Mouse (Mus musculus): ENCODE measurements at regions not wholly inside any gene's neighbourhood (a gene's known extent, or its start where the extent isn't known, plus 50 kb on each side); places are given as distances from the start of the nearest gene placed in this dataset.
"Not testable (repeated sequence)": the region's sequence is repeated elsewhere in the genome, so short reads cannot be mapped to it uniquely, and the experiment has no call there.

DNA sequence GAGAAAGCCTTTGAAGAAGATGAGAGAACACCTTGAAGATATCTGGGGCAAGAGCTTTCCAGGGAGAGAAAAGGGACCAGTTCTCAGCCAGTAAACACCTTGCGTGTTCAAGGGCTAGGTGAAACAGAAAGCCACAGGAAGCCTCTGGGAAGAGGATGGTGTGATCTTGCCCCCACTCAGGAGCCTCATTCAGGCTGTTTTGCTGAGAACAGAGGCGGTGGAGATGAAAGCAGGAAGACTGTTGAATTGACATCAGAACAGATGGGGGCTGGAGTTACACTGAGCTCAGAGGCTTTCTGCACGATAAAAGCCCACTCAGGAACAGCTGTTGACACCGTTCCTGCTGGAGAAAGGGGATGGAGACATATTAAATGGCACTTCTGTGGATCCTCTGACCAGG is 262.5 kb downstream of the Dad1 start:
- no peak for DNase-seq

DNA sequence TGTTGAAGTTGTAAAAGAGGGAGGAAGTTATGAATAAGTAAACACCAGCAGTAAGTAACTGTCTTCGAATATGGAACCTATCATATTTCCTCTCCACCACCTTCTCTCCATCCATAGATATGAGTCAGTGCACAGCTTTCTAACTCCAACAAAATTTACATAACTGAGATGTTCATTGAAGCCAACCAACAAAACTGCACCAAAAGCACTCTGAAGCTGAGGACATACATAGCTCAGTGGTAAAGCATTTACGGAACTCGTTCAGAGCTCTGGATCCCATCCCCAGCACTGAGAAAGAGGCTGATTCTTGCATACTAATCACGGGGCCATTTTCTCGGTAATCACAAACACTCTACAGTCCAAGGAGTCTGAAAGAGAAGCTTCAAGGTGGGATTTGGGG is 273.1 kb downstream of the Dad1 start:
- no peak for DNase-seq

DNA sequence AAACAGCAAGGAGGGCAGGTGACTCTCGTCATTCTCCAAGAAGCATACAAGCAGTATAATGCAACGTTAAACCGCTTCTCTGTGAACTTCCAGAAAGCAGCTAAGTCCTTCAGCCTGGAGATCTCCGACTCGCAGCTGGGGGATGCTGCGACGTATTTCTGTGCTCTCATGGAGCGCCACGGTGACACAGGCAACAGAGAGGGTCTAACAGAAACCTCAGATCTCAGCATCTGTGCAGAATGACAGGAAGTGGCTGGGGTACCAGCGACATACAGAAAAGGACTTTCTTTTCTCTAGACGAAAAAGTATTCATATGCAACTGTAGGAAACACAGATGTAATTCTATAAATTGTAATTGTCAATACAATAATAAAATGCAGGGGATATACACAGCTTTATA is 292.5 kb downstream of the Dad1 start:
- DNase-seq, result not testable (repeated sequence)

DNA sequence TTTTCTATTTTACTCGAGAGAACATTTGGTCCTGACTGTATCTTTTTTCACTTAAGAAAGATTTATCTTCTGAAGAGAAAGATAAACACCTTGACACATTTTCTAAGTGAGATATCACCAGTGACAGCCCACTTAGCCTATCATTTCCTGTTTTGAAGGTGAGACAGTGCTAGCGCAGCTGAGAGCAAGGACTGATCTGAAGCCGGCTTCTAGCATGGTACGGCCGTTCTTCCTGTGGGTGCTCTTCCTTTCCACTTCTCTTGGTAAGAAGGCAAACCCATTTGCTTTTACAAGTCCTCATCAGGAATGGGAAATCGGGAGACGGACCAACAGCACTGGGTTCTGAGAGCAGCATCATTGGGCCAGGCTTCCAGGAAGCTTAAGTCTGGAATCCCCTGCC is 293.1 kb downstream of the Dad1 start:
- DNase-seq, result no peak

DNA sequence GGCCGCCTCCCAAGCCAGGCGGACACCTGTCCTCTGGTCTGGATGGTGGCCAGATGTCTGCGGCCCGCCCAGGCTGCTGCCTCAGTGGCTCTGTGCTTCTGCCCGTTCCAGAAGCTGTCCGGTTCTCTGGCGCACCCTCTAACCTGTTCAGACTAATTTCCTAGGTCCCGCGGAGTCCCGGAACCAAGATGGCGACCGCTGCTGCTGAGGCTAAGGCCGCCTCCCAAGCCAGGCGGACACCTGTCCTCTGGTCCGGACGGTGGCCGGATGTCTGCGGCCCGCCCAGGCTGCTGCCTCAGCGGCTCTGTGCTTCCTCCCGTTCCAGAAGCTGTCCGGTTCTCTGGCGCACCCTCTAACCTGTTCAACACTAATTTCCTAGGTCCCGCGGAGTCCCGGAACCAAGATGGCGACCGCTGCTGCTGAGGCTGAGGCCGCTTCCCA is 318.1 kb downstream of the Dad1 start:
- DNase-seq, result not testable (repeated sequence)

DNA sequence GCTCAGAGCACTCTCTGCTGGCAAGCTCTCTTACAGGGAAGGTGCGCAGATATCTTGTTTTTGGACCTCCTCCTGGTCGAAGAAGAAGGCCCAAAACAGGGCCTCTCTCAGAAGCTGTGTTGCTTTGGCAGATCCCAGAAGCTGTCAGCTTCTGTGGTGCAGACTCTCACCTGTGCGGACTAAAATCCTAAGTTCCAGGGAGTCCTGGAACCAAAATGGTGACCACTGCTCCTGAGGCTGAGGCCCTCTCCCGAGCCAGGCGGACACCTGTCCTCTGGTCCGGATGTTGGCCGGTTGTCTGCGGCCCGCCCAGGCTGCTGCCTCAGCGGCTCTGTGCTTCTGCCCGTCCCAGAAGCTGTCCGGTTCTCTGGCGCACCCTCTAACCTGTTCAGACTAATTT is 318.6 kb downstream of the Dad1 start:
- DNase-seq, result not testable (repeated sequence)

DNA sequence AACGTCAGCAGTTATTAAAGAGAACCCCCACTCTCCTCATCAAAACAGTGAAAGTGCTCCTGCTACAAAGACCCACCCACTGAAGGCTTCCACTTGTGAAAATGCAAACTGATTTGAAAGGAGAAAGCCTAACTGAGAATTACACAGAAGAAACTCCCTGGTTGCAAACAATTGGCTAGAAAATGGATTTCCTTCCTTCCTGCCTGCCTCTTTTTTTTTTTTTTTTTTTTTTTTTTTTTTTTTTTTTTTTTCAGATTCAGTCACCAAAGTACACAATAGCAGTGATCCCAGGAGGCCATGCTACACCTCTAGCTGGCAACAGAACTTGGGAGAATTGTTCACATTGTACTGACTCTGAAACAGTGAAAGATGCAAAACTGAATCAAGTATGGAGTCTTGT is 343.0 kb downstream of the Dad1 start:
- DNase-seq, result no peak

DNA sequence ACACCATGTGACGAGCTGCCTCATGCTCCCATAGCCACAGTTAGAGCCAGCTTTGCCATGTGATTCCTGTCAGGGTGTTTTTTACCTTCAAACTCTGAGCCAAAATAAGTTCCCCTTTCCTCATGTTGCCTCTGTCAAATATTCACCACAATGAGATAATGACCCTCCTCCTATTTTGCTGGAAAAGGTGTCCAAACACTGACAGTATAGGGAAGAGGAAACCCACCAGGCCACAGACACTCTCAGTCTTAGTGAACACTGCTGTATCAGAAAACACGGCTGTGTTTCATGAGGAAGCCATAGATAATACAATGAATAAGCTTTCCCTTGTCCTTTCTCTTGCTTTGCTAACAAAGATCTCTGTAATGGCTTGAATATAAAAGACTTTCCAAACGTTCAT is 349.3 kb downstream of the Dad1 start:
- DNase-seq, result no peak

DNA sequence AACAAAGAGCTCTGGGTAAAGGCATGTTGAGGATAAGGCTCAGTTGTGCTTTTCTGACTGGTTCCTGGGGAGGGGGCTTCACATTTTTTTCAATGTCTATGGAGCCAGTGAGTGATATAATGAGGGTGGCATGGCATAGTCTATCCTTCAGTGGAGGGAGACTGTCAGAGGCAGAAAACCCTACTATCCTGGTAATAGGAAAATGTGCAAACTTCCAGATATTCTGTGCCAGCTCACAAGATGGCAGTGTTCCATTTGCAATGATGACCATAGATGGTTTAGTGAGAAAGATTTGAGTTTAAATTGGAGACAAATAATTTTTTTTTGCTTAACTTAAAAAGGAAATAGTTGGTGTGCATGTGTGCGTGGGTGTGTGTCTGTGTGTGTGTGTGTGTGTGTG is 352.8 kb downstream of the Dad1 start:
- no peak for DNase-seq

DNA sequence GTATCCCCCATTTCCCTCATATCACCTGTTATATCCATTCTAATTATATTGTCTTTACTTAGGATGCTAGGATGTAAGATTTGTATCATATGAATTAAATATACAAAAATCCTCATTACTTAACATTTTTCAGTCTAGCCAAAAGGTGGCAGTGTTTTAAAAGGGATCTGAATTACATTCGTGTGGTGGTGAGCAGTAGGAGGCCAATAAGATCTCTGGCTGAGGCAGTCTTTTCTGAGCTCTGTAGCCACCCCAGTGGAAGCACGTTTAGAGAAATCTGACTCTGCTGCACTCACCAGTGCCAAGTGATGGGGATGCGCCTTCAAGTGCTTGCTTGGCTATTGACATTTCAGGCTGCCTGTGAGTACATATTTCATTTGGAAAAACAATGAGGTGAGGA is 372.6 kb downstream of the Dad1 start:
- no peak for DNase-seq

DNA sequence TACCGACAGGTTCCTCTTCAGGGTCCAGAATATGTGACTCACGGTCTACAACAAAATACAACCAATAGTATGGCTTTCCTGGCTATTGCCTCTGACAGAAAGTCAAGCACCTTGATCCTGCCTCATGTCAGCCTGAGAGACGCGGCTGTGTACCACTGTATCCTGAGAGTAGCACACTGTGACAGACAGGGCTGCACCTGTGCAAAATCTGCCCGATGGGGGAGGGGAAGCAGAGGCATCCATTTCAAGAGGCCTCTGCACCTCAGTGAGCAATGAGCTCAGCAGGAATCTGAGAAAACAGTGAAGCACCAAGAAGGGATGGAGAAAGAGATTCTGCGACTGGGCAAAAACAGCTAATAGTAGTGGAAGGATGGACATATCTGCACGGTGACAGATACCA is 377.3 kb downstream of the Dad1 start:
- no peak for DNase-seq

DNA sequence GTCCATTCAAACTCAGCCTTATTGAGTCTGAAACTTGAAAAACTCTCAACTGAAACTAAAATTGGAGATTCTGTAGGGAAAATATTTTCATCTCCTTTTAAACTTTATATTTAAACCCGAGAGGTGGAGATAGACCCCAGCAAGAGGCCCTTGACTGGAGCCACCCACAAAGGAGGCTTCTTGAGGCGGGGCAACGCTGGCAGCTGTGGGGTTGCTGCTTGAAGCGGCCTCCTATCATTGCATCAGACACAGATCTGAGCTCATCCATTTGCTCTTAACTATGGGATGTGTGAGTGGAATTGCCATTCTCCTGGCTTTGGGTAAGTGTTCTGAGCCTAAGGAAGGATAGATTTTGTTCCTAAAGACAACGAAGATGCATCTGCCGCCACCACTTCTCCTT is 378.2 kb downstream of the Dad1 start:
- DNase-seq, result no peak

DNA sequence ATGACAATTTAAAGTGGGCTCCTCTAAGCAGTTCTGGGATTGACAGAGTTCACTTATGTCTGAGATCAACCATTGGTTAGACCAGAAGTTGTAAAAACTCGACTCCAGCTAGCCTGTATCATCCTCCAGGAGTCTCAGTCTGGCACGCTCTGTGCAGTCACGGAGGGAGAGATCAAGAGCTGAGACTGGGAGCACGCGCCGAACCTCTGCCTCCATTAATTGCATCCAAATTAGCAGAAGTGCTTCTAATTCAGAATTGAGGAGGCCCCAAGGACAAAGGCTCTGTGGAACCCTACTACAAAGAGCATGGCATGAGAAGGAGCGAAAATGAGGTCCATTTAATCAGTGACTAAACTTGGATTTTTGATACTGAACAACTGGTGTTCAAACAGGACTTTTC is 406.9 kb downstream of the Dad1 start:
- no peak for DNase-seq

DNA sequence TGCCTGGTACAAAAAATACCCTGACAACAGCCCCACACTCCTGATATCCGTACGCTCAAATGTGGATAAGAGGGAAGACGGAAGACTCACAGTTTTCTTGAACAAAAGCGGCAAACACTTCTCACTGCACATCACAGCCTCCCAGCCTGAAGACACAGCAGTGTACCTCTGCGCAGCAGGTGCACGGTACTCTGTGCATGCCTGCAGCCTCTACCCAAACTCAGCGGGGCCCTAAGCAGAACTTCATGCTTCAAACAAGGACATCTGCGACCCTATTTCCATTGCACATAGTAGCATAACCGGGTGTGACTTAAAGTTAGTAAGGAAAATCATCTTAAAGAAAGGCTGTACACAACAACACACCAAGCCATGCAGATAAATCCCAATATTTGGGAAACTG is 408.3 kb downstream of the Dad1 start:
- DNase-seq, result no peak

DNA sequence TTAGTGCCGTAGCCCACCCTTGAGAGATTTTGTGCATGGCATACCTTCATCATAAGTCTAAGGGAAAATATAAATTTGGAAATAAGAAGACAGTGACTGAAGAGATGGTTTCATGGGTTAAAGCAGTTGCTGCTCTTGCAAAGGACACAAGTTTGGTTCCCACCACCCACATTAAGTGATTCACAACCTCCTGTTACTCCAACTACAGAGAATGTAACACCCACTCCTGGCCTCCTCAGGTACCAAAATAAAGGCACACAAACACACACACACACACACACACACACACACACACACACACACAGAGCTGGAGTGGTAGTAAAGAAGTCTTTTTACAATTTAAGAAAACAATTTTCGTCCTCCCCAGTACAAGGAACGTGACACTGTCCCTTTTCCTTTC is 421.4 kb downstream of the Dad1 start:
- no peak for DNase-seq

DNA sequence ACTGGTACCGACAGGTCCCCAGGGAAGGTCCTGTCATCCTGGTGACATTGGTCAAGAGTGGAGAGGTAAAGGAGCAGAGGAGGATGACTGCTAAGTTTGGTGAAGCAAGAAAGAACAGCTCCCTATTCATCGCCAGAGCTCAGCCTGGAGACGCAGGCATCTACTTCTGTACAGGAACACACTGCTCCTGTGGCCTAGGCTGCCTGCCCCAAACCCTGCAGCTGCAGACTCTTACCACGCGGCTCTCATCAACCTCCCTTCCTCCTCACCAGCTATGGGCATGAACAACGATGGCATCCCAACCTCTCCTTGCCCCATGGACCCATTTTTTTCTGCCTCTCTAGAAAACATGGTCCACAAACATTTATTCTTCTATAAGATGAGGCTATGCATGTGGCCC is 422.3 kb downstream of the Dad1 start:
- DNase-seq, result no peak

DNA sequence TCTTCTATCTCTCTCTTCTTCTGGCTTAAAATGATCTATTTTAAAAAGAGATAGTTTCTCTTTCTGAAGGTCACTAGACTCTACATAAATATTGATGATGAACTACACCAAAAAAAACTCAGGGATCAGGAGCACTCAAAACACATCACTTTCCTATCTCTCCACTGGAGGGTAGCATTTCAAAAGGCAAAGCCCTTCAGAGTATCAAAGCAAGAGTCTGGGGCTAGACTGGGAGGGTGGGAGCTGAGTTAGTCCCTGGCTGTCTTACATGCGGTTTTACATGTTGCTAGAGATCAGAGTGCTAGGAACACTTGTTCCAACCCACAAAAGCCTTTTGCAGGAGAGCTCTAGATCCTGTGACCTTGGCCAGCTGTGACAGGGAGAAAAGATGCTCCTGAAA is 423.2 kb downstream of the Dad1 start:
- no peak for DNase-seq

DNA sequence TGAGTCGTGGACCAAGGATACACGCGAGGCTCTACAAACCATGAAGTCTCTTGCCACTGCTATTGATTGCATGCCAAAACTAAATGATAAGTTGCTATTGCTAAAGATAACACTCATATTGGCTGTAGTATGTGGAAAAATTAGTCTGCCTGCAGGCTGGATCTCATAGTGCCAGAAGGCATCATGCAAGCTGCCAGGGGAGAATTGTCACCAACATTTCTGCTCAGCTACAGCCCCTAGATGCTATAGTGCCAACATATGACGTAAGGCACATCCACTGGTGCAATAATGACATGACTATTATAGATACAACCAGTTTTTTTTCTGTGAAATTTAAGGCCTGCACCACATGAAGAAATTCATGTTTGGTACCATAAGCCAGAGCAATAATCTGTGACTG is 427.1 kb downstream of the Dad1 start:
- no peak for DNase-seq

DNA sequence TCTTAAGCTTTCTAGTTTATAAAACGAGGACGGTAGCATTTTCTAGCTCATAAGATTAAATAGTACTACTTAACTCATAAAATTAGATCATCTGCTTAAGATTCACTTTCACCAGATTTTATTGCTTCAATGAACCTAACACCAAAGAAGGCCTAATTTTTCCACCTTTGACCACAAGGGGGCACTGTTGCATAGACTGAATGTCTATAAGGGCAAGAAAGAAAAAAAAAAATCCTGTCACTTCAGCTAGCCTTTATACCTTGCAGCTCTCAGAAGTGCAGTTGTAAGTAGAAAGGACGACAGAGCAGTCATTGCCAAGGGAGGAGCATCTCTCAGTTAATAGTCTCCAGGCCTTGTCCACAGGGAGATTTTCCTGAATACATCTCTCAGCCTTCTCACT is 447.7 kb downstream of the Dad1 start:
- DNase-seq, result peak; percentile 78

DNA sequence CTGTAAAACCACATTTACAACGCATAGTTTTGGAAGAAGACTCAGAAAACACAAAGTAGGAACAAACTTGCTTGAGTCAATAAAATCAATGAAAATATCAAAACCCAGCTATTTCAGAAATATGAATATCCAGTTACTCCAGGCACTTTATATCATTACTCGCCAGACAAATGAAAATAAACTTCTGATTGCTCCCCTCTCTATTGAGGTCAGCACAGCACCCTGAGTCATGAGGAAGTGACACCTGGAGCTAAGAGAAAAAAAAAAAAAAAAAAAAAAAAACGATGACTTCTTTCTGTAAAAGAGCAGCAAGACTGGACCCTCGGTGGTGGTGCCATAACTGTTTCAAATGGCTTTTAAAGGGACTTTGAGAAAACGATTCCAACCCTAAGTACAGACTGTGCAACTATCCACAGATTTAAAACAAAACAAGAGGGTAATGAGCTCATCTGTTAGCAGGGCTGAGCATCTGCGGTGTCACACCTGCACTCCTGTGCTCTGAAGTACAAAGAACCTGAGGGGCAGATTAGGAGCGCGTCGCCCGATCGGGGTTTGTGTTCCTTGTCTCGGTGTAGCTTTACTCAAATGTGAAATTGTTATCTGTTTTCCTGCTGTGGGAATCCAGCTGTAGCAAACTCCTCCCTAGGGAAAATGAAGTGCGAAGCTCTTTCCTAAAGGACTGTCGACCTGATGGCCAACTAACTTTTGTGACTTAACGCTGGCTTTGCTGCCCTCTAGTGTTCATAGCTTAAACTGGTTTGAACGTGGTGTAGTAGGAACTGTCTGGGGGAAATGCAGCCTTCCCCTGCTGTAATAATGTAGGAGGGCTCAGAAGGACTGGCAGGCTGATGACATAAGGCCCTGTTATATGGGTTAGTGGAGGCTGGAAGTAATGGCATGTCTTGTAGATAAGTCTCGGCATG is 449.9 kb downstream of the Dad1 start:
- peak; percentile 66 for DNase-seq

DNA sequence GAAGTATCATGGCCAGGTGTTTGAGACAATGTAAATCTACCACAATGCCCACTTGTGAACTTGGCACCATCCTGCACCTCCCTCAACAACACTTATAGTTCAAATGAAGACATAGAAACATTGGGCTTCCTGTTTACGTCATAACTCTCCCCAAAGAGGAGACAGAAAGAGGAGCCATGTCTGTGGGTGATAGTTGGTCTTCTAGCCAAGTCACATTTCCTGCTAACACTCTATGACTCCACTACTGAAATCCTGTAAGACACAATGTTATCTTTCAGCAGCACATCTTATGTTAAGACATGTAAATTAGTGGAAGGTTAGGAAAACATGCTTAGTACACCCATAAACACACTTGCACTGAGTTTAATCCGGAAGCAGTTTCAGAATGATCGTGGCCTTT is 451.4 kb downstream of the Dad1 start:
- DNase-seq, result no peak

DNA sequence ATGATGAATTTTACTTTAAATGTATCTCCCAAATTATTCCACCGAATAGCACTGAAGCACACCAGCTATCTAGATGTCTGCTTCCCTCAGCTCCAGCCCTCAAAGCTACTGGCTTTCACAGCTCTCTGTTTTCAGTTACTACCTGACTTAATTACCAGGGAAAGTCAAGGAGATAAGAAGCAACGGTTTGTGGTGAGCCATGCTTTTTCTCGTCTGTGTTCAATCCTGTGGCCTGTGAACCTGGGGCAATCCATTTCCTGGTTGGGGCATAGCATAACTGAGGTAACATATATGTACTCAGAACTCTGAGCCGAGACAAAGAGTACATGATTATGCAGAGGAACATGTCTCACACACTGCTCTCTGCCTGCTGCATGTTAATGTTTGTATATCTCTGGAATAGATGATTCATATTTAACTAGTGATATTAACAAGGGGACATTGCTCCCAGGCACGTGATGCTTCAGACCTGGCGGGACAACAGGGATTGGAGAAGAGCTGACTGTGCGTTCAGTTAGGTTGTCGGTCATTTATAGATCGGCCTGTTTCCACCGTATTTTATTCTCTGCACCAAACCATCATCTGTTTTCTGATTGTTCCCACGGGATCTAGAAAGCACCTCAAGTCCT is 453.3 kb downstream of the Dad1 start:
- peak; percentile 7 for DNase-seq

DNA sequence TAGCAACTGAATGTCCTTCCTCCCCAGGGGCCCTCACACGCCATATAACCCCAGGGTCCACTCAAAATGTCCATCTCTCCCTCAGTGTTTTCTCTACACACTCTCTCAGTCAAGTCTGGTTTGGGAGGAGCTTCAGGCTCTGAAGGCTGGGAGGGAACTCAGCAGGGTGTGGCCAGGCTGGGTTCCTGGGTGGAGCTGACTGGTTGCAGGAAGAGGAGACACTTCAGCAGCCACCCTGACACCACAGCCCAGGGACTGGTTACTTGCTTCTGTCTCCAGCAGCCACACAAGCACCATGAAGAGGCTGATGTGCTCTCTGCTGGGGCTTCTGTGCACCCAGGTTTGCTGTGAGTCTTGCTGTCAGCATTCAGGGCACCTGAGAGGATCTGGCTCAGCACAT is 458.7 kb downstream of the Dad1 start:
- peak; percentile 80 for DNase-seq

DNA sequence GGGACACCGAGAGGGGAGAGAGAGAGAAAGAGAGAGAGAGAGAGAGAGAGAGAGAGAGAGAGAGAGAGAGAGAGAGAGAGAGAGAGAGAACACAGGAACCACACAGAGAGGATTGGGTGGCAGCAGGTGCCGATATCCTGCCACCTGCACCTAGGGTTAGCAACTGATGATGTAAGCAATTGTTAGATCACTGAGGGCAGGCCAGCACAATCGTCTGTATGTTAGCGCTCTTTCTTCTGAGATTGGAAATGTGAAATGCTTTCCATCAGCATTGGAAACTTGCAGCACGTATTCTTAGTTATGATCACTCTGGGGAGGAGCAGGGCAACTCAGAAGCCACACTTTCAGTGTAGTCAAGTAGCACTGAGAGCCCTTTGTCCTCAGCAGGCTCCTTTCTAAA is 459.4 kb downstream of the Dad1 start:
- no peak for DNase-seq

DNA sequence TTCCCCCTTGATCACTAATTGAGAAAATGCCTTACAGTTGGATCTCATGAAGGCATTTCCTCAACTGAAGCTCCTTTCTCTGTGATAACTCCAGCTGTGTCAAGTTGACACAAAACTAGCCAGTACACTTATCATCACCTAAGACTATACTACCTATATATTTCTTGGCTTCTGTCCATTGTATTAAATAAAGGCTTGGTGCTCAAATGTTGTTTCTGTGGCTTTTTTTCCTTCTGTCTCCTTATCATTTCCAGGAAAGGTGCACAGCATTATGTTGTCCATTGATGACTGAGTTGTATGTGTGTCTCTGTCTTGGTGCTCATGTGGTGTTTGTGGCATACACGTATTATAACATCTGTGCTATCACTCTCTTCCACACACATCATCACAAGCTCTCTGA is 461.5 kb downstream of the Dad1 start:
- not testable (repeated sequence) for DNase-seq

Measured in liver (tissue).